Mouse (Mus musculus) frontal cortex, postnatal 14 days (tissue): ENCODE measurements around the gene Dner.
A peak's percentile ranks its signal among the peaks of the same experiment; 100 is the strongest.
"Not testable (repeated sequence)": the region's sequence is repeated elsewhere in the genome, so short reads cannot be mapped to it uniquely, and the experiment has no call there.

ENCODE experiments used
- DNase-seq, 2 experiments: peaks; one replicate each; pipeline ENCODE4 v3.0.0; 2022; ENCODE audit warnings: low spot score in 2 of 2

Dner gene

DNA sequence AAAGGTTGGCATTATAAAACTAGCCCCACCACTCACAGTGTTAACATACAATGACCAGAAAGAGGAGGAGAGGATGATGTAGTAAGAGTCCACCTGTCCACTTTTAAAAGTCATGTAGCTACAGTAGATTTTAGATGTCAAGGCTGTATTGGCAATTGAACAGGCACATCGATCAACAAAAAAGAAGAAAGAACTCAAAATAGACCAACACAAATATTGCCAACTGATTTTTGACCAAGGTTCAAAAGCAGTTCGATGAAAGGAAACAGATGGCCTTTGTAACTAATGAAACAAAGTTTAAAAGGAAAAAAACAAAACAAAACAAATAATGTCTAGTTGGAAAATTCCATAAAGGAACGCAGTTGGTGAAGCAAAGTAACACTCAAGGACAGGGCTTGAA, 296.4 kb downstream of the Dner start:
- DNase-seq: no peak

DNA sequence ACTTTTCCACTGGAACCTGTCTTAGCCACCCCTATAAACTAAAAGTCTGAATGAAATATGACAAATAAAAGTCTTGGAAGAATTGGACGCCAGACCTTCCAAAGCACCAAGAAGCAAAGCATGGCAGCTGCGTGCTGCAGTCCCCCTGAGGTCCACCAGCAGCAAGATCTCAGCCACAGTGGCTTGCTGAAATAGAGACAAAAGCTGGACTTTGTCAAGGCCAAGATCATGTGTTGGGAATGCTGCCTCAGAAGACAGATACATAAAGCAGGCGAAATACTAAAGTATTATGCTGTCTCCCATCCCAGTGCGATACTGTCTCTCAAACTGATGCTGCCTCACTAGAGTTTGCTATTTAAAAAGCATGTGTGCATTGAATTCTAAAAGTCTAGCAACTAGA, 296.9 kb downstream of the Dner start:
- DNase-seq: no peak

DNA sequence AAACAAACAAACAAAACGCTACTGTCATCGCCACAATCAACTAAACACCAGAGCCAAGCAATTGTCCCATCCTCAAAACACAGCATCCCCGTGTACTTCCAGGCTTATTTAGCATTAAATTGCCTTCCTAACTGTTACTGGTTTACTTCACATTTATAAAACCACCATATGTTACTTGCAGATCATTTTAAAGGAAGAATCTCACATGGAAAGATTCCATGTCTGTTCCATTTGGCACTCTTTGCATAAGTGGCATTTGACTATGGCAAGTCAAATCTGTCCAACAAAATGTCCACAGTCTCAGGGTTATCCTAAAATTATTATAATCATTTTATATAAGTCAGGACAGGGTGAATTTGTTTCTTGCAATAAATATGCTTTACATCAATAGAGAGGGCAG, 299.2 kb downstream of the Dner start:
- no peak for DNase-seq

DNA sequence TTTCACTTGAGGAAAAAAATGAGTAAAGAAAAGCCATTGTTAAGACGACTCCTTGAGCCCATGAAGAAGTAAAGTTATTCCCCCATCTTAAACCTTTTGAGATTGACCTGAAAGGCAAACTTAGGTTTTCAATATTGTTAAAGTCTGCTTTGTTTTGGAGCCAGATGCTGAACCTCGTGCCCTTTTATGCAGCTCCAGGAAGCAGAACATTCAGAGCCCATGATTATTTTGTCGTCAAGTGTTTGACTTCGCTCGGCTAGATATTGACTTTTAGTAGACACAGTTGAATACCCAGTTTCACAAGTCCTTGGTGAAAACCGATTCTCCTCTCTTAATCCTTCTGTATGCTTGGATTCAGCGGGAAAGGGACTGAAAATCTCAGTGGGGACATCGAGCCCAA, 300.1 kb downstream of the Dner start:
- no peak for DNase-seq

DNA sequence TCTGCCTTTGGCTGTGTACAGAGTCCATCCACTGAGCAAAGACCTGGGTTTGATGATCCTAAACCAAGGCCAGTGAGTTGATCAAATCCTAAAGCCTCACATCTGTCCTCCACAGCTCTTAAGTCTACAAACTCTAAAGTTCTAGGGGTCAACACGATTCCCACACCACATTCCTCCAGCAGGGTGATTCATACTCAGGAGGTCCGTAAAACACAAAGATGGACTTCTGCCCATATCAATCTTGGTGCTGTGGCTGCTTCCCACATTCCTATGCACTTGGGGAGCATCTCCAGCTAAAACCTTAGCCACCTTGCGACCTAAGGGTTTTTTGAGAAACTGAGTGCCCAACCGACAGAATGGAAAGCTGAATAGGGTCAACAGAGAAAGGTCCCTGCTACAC, 305.1 kb downstream of the Dner start:
- DNase-seq: no peak

DNA sequence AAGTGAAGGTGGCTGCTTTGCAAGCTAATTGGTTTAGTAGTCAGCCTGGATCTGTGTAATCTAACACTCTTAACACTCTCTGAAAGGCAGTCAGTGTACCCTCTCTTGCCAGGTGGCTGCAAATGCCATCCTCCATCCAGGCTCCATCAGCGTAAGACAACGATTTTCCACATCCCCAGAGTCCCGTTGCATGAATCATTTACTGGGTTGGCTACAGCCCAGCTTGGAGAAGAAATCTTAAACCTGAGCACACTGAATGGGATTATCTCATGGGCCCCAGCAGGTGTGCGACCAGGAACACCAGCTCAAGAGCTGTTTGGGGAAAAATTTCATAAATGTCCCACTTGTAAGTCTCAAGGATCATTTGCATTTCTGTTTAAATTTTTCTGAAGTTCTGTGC, 308.4 kb downstream of the Dner start:
- DNase-seq: no peak

DNA sequence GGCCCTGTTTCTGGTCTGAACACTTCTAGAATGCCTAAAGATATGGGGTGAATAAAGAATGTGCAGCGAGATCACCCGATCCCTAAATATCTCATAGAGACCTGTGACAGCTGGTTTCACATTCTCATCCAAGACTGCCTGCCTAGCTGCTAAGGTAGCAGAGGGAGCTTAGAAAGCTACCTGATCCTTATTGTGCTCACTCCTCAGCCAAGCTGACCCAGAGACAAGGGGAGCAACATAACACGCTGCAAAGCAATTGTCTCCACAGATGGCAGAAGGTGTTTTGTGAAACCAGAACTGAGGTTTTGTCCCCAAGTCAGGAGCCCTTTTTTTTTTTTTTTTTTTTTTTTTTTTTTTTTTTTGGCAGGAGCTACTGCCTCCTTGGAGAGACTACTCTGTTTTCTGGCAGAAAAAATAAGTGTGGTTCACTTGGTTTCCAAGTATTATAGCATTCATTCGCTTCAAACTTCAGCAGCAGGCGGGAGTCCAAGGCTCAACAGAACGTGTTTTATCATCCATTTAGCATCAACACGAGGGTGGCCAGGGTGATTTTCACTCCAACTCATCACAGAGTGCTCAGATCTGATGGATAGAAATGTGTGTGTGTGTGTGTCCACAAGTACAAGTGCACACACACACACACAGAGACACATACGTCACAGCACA, 309.4 kb downstream of the Dner start:
- peak in 1 of 2 experiments; percentile 27 for DNase-seq

DNA sequence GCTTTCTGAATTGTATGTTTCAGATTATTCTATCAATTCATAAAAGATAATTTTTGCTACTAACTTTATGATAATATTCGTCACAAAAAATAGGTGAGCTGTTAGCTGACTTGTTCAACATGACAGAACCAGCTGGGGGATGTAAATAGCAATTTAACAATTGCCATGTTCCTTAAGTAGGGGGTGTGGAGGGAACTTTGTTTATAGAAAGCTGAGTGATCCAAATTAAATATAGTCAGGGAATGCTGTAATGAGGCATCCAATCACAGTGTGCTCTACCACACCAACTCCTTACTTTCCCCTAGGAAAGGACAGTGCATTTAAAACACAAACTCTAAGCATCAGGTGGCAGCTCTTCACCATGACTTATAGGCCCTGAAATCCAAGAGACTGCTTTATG, 313.3 kb downstream of the Dner start:
- DNase-seq: no peak

DNA sequence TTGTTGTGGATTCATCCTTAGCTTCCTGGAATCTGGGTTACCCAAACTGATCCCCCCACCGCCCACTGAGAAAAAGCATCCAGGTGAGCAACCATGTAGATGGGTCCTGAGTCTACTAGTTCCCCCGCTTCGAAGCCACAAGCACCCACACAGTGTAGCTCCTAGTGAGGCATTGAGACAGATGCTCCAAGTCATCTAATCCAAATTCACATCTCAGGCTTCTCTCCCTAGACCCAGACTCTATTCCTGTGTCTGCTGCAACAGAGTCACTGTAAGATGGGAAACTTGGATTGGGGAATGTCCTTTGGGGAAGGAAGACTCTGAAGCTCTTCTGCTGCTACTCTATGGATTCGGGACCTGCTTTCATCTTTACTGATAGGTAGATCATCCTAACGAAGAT, 314.0 kb downstream of the Dner start:
- DNase-seq: no peak

DNA sequence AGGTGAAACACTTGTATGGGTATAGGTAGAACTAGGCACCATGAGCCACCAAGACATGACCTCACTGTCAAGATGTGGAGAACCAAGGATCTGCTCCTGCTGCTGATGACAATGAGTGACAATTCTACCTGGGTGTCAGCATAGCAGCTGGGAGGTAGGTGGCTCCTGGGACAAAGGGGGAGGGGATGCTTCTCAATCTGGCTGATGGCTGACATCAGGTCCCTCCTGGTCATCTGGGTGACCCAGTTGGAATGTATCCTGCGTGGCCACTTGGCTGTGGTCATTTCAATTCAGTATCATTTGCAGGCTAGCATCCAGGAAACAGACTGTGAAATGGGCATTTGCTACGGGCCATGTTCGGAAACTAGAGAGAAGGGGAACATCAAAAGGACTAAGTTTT, 315.1 kb downstream of the Dner start:
- no peak for DNase-seq

DNA sequence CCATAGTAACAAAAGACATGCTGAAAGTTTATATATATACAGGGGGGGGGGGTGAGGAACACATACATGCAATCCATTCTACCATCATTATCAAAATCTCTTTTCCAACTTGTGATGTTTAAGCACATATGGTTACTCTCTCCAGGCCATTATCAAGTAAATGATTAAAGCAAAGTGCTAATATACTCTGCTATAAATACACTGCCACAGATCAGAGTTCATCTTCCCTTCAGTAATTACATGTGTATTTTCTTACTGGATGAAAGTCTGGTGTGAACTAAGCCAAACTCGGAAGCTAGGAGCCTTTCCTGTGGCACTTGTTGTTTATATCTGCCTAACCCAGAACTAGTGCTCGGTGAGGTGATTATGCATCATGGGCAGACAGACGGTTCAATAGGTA, 328.3 kb downstream of the Dner start:
- no peak for DNase-seq

DNA sequence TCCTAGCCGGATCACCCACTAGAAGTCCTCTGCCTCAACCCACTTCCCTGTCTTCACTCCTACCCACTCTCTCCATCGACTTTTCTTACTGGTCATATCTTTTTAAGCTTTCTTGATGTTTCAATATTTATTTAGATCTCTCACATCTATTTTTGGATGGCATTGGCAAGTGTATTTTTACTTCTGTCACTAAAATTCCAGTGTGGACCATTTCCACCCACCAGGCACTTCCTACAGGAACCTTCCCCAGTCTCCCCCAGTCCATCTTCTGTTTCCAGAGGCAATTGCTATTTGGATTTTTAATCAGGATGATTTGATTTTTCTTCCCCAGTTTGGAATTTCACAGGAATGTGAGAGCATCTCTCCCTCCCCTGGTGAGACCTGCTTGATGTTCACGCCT, 329.5 kb downstream of the Dner start:
- DNase-seq: no peak

DNA sequence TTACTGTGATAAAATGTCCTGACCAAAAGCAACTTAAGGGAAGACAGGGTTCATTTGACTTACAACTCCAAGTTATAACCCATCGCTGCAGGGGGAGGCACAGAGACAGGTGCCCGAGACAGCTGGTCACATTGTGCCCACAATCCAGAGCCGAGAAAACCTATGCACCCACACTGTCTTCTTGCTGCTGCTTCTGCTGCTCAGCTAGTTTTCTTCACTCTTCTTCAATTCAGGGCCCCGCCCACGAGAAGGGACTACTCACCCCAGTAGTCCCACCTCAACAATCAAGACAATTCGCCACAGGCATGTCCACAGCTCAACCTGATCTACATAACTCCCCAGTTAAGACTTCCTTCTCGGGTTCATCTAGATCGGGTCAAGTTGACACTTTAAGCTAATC, 332.1 kb downstream of the Dner start, which contains the start of gene Pid1:
Pid1 (minus strand) TSS at position 214 of the 400 bp plus-strand sequence.
- DNase-seq: no peak

DNA sequence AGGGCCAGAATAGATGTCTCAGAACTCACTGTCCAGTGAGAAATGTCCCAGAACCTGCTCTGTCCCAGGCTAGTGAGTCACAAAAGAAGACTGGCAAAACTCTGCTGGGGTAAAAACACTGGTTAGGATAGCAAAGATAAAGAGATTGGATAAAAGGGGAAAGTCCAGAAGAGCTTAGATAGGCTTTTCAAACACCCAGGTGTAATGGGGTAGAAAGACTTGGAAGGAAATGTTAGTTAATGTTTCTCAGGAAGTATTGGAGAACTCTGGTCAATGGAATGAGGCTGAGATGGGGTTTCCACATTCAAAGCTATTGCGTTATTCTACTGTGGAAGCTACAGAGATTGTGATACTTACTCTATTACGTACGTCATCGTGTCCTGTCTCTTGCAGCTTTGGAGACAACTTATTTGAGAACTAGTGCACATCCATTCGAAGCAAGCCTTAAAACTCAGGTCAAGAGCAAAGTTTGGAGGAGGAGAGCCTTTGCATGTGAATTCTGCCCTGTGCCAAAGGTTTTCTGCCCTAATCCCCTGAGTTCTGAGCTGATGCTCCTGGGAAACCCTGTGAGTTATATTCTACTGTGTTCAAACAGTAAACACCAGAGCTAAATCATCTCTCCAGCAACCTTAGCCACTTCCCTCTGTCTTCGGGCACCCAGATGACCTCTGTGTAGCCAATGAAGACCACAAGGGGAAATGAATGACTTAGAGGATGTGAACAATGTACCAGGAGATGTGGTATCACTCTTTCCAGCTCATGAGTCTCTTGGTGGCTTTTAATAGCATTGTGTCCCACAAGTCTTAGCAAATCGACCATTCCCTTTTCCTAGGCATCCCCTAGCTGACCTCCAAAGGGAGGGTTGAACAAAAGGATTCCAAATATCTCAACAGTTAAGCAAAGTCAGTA, 333.1 kb downstream of the Dner start:
- DNase-seq: no peak

DNA sequence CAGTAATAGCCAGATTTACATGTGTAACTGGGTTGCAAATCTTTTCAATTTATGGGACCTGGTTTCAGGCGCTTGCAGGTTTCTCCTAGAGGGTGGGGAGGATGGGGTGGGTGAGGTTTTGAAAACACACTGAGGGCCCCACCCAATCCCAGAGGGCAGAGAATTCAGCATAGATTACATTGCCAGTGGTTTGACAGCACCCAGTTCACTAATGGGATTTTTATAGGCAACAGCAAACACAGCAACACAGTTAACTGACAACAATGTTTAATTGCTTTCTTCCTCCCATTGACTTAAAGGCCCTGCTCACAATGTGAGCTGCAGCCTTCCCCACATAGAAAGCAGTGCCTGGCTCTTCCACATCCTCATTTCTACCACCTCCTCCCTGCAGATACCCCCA, 333.8 kb downstream of the Dner start:
- no peak for DNase-seq

DNA sequence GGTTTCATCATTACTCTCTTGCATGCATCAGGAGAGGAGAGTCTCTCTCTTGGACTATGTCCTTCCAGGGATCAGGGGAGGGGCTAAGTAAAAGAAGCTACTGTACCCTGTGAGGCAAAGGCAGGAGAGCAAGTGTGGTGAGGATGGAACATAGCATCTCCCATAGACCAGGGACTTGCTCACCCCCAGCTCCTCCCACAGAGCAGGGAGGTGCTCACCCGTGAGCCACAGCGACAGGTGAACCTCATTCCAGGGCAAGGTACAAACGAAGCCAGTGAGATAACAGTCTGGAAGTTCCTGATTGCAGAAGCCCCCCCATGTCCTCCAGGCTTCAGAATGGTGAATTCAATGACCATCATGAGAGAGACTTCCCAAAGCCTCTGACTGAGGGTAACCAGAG, 334.6 kb downstream of the Dner start:
- no peak for DNase-seq

DNA sequence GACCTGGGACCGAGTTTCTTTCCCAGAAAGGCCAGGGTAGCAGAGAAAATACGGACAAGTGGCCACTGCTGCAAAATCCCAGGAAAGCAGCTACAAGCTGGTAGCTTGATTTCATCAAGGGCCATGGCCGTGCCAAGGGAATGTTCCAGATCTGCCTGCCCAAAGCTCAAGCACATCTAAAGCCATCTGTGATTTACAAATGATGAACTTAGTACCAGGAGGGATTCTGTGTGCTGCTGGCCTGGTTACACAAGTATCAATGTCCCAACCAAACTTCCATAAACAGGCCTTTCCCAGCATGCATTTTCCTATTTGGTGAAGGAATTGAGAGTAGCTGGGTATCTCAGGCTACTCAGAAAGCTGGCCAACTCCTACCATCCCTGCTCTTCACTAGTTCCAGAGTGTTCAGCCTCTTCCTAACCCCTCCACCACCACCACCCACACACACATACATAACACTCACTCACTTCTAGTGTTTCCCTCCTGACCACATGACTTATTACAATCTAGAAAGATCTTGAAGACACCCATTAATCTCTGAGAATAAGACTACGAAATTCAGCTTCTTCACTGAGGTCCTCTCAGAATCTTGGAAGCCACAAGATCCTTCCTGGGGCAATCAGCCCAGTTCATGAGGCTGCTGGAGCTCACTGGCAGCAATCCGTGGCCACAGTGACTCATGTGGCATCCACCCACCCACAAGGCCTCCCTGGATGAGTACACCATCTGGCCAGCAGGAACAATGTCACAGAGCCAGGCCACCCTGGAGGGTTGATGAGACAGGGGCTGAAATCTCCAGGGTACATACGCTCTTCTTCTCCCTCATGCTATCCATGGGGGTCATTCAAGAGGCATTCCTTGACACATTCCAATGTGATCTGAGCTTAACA, 336.2 kb downstream of the Dner start:
- DNase-seq: no peak

DNA sequence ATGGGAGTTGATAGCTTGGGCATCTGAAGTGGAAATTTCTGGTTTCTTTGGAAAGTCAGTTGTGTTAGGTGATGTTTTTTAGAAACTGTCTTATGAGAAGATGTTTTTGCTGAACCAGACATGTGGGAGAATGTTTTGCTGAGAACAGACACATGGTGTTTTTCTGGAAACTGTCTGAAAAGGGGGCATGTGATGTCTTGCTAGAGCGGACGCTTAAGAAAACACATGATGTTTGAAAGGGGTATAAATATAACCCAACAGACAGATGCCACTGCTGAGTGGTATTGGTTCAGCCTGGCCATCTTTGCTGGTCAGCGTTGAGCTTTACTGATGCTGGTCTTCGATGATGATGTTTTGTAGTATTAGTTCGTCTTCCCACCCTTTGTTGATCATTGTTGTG, 338.8 kb downstream of the Dner start:
- DNase-seq: no peak

DNA sequence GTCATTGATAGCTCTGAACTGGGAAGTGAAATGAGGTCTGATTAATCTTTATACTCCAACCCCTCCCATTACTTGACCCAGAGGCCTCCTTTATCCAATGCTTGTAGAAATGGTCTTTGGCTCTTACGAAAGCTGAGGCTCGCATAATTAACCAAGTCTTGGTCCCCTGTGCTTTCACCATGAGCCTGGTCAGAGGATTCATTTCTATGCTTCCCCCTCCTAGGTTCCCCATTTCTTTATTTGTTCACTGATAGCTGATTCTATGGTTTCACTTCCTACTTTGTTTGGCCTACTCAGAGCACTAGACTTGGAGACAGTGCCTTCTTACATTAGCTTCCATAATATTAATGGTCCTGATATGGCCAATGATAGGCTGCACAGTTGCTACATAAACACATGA, 345.8 kb downstream of the Dner start:
- DNase-seq: no peak

DNA sequence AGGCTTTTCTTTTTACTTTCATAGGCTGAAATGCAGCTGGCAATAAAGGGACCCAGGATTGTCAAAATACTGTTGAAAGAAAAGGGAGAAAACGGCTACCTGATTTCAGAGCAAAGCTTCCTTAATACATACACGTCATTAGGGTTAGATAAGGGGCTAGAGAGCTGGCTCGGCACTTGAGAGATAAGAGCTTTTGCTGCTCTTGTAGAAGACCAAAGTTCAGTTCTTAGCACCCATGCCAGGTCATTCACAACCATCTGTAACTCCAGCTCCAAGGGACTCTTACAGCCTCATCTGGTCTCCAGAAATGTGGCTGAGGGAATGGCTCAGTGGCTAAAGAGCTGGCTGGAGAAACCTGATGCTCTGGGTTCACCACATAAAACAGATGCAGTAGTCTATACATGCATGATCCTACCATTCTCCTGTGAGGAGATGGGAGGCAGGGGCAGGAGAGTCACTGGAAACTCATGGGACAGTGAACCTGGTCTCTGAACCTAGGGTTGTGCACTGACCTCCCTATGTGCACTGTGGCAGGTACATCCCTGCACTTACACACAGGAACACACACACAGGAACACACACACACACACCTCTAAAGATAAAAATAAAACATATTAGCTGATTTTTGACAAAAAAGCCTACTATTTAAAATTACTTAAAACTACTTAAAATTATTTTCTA, 348.1 kb downstream of the Dner start:
- DNase-seq: no peak

DNA sequence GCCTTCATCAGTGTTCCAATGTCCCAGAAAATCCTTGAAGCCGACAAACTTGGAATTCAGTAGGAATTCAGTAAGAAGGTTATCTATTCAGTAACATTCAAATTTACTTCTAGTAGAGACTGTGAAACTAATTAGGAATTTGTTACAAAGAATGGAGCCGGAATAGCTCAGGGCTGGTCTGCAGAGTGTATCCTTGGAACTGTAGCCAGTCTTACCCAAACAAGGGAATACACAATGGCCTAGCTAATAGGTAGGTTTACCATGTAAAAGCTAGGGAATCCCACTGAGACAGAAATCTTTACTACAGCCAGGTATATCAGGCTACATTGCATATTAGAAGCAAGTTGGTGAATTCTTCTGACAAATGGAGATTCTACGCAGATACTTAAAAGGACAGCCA, 363.2 kb downstream of the Dner start:
- not testable (repeated sequence) for DNase-seq

DNA sequence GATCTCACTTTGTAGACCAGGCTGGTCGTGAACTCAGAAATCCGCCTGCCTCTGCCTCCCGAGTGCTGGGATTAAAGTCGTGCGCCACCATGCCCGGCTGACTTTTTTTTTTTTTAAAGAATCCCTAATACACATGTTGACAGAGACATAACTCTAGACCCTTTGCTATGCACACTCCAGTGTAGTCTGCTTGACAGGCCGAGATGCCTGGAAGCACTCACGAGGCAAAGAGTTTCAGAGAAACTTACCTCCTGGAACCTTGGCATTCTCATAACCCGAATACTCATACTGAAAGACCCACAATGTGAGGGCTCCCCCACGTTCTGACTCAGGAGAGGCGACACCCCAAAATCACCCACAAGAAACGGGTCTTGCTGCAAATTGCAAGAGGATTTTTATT, 364.2 kb downstream of the Dner start:
- not testable (repeated sequence) for DNase-seq
